Mouse (Mus musculus): ENCODE measurements around the gene Mafk. TPM values are rescaled to one million over a fixed set of nuclear protein-coding genes. Genes with fewer than 3 reads are reported as not detected.
"Not testable (repeated sequence)": the region's sequence is repeated elsewhere in the genome, so short reads cannot be mapped to it uniquely, and the experiment has no call there.

Gene Mafk
- polyA plus RNA-seq (2012; rRNA removed) (6.7 and 7.3 TPM in 2 replicates), polyA plus RNA-seq (2014; fragmentation: Nextera tagmentation; extraction: Ambion mirVana) (6.2 and 6.6 TPM in 2 replicates)

DNA sequence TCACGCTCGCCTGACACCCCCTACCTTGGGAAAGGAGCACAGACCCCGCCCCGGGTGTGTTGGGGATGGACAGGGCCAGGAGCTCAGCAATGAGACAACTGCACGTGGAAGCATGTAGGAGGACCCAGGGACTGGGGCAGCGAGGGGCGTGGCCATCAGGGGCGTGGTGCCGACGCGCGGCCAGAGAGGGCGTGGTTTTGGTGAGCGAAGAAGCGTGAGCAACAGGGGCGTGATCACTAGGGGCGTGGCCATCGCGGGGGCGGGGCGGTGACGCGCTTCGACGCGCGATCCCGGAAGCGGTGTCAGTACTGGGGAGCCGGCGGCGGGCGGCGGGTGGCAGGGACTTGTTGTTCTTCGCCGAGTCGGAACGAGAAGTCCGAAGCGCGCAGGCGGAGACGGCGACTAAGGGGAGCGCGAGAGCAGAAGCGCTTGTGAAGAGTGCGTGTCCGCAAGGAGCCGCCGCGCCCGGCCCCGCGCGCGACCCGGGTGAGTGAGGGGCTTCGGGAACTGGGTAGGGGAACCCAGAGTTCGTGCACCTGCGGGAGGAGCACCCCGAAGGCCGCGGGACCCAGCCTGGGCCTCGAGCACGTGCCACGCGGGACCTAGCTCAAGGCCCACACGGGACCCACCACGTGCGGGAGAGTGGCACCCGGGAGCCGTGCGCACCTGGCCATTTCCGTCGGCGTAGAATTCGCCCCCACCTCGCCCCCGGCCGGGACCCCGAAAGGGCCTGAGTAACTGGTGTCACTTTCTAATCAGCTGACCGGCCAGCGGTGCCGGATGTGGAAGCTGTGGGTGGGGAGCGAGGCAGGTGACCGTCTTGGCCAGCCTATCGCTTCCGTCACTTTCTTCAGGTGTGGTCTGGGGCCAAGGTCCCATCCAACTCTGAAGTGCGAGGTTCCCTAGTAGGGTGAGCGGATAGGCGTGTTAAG lies at the start of gene Mafk:
Gene Mafk (plus strand): TSS at position 287 of the 932 bp plus-strand sequence.
- peak; percentile 92 for ATAC-seq (ENCODE audit: low FRiP score, low read depth)
- no peaks in the 10 kb centered on the region for H3K9me3 ChIP-seq (ENCODE audit: control insufficient read depth, low read length)
- peaks cover 19% of the 10 kb centered on the region; the same call in 1 of the 2 replicates for H3K4me1 ChIP-seq (ENCODE audit: control insufficient read depth, insufficient read depth, low read length)
- H3K9ac ChIP-seq (ENCODE audit: low read depth, low read length, severe bottlenecking), result peak within 1 kb of the TSS; percentile 71
- H3K4me2 ChIP-seq (replicated peaks; ENCODE audit: low read depth, low read length, severe bottlenecking), result peak within 1 kb of the TSS; percentile 100
- peak within 1 kb of the TSS; percentile 88 for H3K4me3 ChIP-seq (replicated peaks; ENCODE audit: low read length)
- no peaks in the 10 kb centered on the region for H3K36me3 ChIP-seq (ENCODE audit: control insufficient read depth, insufficient read depth, low read length)
- no peaks in the 10 kb centered on the region for H3K27me3 ChIP-seq (ENCODE audit: control insufficient read depth, insufficient read depth, low read length)
- 0 out of 2 replicates have a peak, but pooled peaks have one; percentile 28 for TF ChIP-seq POLR2A (IDR thresholded peaks at IDR 0.05; ENCODE audit: borderline replicate concordance, extremely low read depth, insufficient read depth, insufficient read length)
- under 1% methylated on average over 64 of the region's 92 CpGs for WGBS
- 0 out of 2 replicates have a peak within 1 kb of the TSS, but pooled peaks have one; percentile 8 for H3K27ac ChIP-seq (replicated peaks; ENCODE audit: low read depth, low read length)
- peak; percentile 94 for DNase-seq (ENCODE audit: low spot score)

- not testable (repeated sequence) for H3K9ac ChIP-seq (ENCODE audit: low read depth, low read length, severe bottlenecking); H3K4me2 ChIP-seq (replicated peaks; ENCODE audit: low read depth, low read length, severe bottlenecking); DNase-seq (ENCODE audit: low spot score); H3K36me3 ChIP-seq (ENCODE audit: control insufficient read depth, insufficient read depth, low read length); H3K27me3 ChIP-seq (ENCODE audit: control insufficient read depth, insufficient read depth, low read length); H3K4me1 ChIP-seq (ENCODE audit: control insufficient read depth, insufficient read depth, low read length); ATAC-seq (ENCODE audit: low FRiP score, low read depth); H3K27ac ChIP-seq (replicated peaks; ENCODE audit: low read depth, low read length); H3K9me3 ChIP-seq (ENCODE audit: control insufficient read depth, low read length); H3K4me3 ChIP-seq (replicated peaks; ENCODE audit: low read length)
- 39% methylated on average over 3 of the region's 3 CpGs for WGBS
Observed at GRCm38 (mm10) chr5:139742640-139743039, 48.7 kb upstream of the Mafk start.

- Histone ChIP-seq H3K4me3 (replicated peaks; ENCODE audit: low read length) (no peak overlapping the region), H3K4me2 (replicated peaks; ENCODE audit: low read depth, low read length, severe bottlenecking) (no peak overlapping the region), H3K9ac (ENCODE audit: low read depth, low read length, severe bottlenecking) (no peak overlapping the region), H3K27ac (replicated peaks; ENCODE audit: low read depth, low read length) (no peak overlapping the region), H3K4me1 (ENCODE audit: control insufficient read depth, insufficient read depth, low read length) (no peaks in the 10 kb centered on the region), H3K27me3 (ENCODE audit: control insufficient read depth, insufficient read depth, low read length) (no peaks in the 10 kb centered on the region), H3K36me3 (ENCODE audit: control insufficient read depth, insufficient read depth, low read length) (peaks cover 11% of the 10 kb centered on the region), H3K9me3 (ENCODE audit: control insufficient read depth, low read length) (no peaks in the 10 kb centered on the region)
- 2% methylated on average over 3 of the region's 3 CpGs for WGBS
- no peak for TF ChIP-seq POLR2A (IDR thresholded peaks at IDR 0.05; ENCODE audit: borderline replicate concordance, extremely low read depth, insufficient read depth, insufficient read length)
- peak; percentile 63 for ATAC-seq (ENCODE audit: low FRiP score, low read depth)
- peak; percentile 60 for DNase-seq (ENCODE audit: low spot score)
Observed at GRCm38 (mm10) chr5:139745771-139746170, 45.5 kb upstream of the Mafk start.

DNA sequence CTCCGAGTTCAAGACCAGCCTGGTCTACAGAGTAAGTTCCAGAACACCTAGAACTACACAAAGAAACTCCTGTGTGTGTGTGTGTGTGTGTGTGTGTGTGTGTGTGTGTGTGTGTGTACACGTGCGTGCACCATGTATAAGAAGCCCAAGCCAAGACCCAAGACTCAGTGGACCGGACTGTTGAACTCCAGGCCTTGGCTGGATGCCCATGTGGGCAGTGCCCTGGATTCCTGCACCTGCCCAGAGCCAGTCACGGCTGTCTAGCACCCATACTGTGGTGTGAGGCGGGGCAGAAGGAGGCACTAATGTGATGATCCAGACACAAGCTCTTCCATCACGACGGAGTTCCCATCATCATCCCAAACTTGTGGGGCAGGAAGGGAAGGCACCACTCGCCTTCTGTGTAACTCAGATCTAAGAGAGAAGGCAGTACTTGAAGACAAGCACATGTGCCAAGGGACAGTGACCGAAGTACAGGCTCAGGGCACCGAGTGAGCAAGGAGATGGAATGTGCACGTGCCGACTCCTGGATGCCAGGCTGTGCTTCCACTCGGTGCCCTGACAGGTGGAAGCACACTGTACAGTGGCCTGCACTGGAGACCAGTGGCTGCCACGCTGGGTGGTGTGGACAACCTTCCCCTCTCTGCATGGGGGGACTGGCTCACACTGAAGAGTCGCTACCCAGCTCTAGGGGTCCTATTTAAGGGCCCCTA lies 41.7 kb upstream of the Mafk start:
- 84% methylated on average over 15 of the region's 16 CpGs for WGBS
- no peaks in the 10 kb centered on the region for H3K4me1 ChIP-seq (ENCODE audit: control insufficient read depth, insufficient read depth, low read length)
- no peak overlapping the region for H3K9ac ChIP-seq (ENCODE audit: low read depth, low read length, severe bottlenecking)
- TF ChIP-seq POLR2A (IDR thresholded peaks at IDR 0.05; ENCODE audit: borderline replicate concordance, extremely low read depth, insufficient read depth, insufficient read length), result no peak
- no peaks in the 10 kb centered on the region for H3K27me3 ChIP-seq (ENCODE audit: control insufficient read depth, insufficient read depth, low read length)
- H3K4me3 ChIP-seq (replicated peaks; ENCODE audit: low read length), result no peak overlapping the region
- H3K27ac ChIP-seq (replicated peaks; ENCODE audit: low read depth, low read length), result no peak overlapping the region
- DNase-seq (ENCODE audit: low spot score) (no peak), ATAC-seq (ENCODE audit: low FRiP score, low read depth) (no peak)
- H3K36me3 ChIP-seq (ENCODE audit: control insufficient read depth, insufficient read depth, low read length), result peaks cover 46% of the 10 kb centered on the region
- H3K4me2 ChIP-seq (replicated peaks; ENCODE audit: low read depth, low read length, severe bottlenecking), result no peak overlapping the region
- H3K9me3 ChIP-seq (ENCODE audit: control insufficient read depth, low read length), result no peaks in the 10 kb centered on the region

GRCm38 (mm10) chr5:139750535-139750934 lies 40.8 kb upstream of the Mafk start:
- H3K4me2 ChIP-seq (replicated peaks; ENCODE audit: low read depth, low read length, severe bottlenecking), result no peak overlapping the region
- ATAC-seq (ENCODE audit: low FRiP score, low read depth) (no peak), DNase-seq (ENCODE audit: low spot score) (peak; percentile 37)
- no peak for TF ChIP-seq POLR2A (IDR thresholded peaks at IDR 0.05; ENCODE audit: borderline replicate concordance, extremely low read depth, insufficient read depth, insufficient read length)
- no peaks in the 10 kb centered on the region for H3K4me1 ChIP-seq (ENCODE audit: control insufficient read depth, insufficient read depth, low read length)
- no peaks in the 10 kb centered on the region for H3K9me3 ChIP-seq (ENCODE audit: control insufficient read depth, low read length)
- no peak overlapping the region for H3K4me3 ChIP-seq (replicated peaks; ENCODE audit: low read length)
- no peak overlapping the region for H3K9ac ChIP-seq (ENCODE audit: low read depth, low read length, severe bottlenecking)
- H3K27ac ChIP-seq (replicated peaks; ENCODE audit: low read depth, low read length), result no peak overlapping the region
- H3K36me3 ChIP-seq (ENCODE audit: control insufficient read depth, insufficient read depth, low read length), result peaks cover 56% of the 10 kb centered on the region
- no peaks in the 10 kb centered on the region for H3K27me3 ChIP-seq (ENCODE audit: control insufficient read depth, insufficient read depth, low read length)
